Mouse (Mus musculus) hindbrain, embryonic 13.5 days (tissue): ENCODE results near the gene Arvcf. TPM values are rescaled to one million over a fixed set of nuclear protein-coding genes. Genes with fewer than 3 reads are reported as not detected.
A peak's percentile ranks its signal among the peaks of the same experiment; 100 is the strongest.

ENCODE experiments used
- ATAC-seq: fragments of 200-750 bp; cut with Nextera tagmentation; 2 replicates; pipeline ENCODE4 v1.8.0; 2017; ENCODE audit warnings: moderate TSS enrichment; ENCODE audit not compliant: low FRiP score
- H3K27ac ChIP-seq: fragments of 300-500 bp; sonication (generic); 2 replicates; pipeline ENCODE4 v1.5.1; 2015; ENCODE audit warnings: inconsistent platforms, mild to moderate bottlenecking, moderate library complexity
- H3K27me3 ChIP-seq: fragments of 300-500 bp; sonication (generic); 2 replicates; pipeline ENCODE4 v1.6.1; 2015; ENCODE audit warnings: mild to moderate bottlenecking, inconsistent platforms
- H3K36me3 ChIP-seq: fragments of 300-500 bp; sonication (generic); 2 replicates; pipeline ENCODE4 v1.6.1; 2015; ENCODE audit warnings: mild to moderate bottlenecking, inconsistent platforms
- H3K4me1 ChIP-seq: fragments of 300-500 bp; sonication (generic); replicated peaks from 2 replicates; pipeline ENCODE4 v1.6.1; 2015; ENCODE audit warnings: inconsistent platforms
- H3K4me2 ChIP-seq: fragments of 300-500 bp; sonication (generic); 2 replicates; pipeline ENCODE4 v1.6.1; 2015; ENCODE audit warnings: inconsistent platforms, mild to moderate bottlenecking, moderate library complexity
- H3K4me3 ChIP-seq: fragments of 300-500 bp; sonication (generic); 2 replicates; pipeline ENCODE4 v1.5.1; 2015; ENCODE audit warnings: mild to moderate bottlenecking, inconsistent platforms
- H3K9ac ChIP-seq: fragments of 300-500 bp; sonication (generic); 2 replicates; pipeline ENCODE4 v1.6.1; 2015; ENCODE audit warnings: mild to moderate bottlenecking, inconsistent platforms
- H3K9me3 ChIP-seq: fragments of 300-500 bp; sonication (generic); 2 replicates; pipeline ENCODE4 v1.6.1; 2016; ENCODE audit warnings: inconsistent platforms
- WGBS: fragments of 180-500 bp; shearing (Covaris S2); methylation state at CpG from one replicate; pipeline ENCODE4 v1.1.7; 2015; 5-methylcytosine and 5-hydroxymethylcytosine counted together
- polyA plus RNA-seq: library from polyadenylated mRNA; unstranded; fragments of >200 nt; fragmentation: Nextera tagmentation; extraction: Ambion mirVana; gene quantifications from 2 replicates; pipeline ENCODE4 v1.2.1, GENCODE M21; 2015

Gene Arvcf
- polyA plus RNA-seq, 1 experiment from 2014 or later: 81.1 TPM

GRCm38 (mm10) chr16:18383045-18383726 is 35.2 kb downstream of the Arvcf start:
- no peaks in the 10 kb centered on the region for H3K9me3 ChIP-seq
- no peaks in the 10 kb centered on the region for H3K36me3 ChIP-seq
- H3K4me1 ChIP-seq: peaks cover 96% of the 10 kb centered on the region
- peak overlapping the region; percentile 58; the same call in 1 of the 2 replicates for H3K27ac ChIP-seq
- no peak for ATAC-seq
- no peak overlapping the region for H3K4me2 ChIP-seq
- 70% methylated on average over 9 of the region's 9 CpGs for WGBS
- H3K4me3 ChIP-seq: no peak overlapping the region
- H3K9ac ChIP-seq: no peak overlapping the region
- no peaks in the 10 kb centered on the region for H3K27me3 ChIP-seq

- ATAC-seq: no peak
- 15% methylated on average over 3 of the region's 3 CpGs for WGBS
- no peaks in the 10 kb centered on the region for H3K9me3 ChIP-seq
These were observed 35.8 kb downstream of the Arvcf start for GRCm38 (mm10) chr16:18383756-18384155.

GRCm38 (mm10) chr16:18384211-18384610 is 36.2 kb downstream of the Arvcf start:
- Histone ChIP-seq H3K4me3 (no peak overlapping the region), H3K27me3 (no peaks in the 10 kb centered on the region), H3K4me1 (peaks cover 96% of the 10 kb centered on the region), H3K36me3 (peaks cover under 1% of the 10 kb centered on the region; the same call in 1 of the 2 replicates), H3K9me3 (no peaks in the 10 kb centered on the region), H3K27ac (peak overlapping the region; percentile 49; the same call in 1 of the 2 replicates), H3K4me2 (no peak overlapping the region), H3K9ac (no peak overlapping the region)
- 52% methylated on average over 7 of the region's 7 CpGs for WGBS
- ATAC-seq: no peak

More at GRCm38 (mm10) chr16:18383756-18384155, 35.8 kb downstream of the Arvcf start:
- no peak overlapping the region for H3K9ac ChIP-seq
- peaks cover 96% of the 10 kb centered on the region for H3K4me1 ChIP-seq
- H3K4me3 ChIP-seq: no peak overlapping the region
- H3K36me3 ChIP-seq: no peaks in the 10 kb centered on the region
- H3K27ac ChIP-seq: peak overlapping the region; percentile 58; the same call in 1 of the 2 replicates
- no peak overlapping the region for H3K4me2 ChIP-seq
- no peaks in the 10 kb centered on the region for H3K27me3 ChIP-seq

GRCm38 (mm10) chr16:18384659-18385058 is 36.7 kb downstream of the Arvcf start:
- no peaks in the 10 kb centered on the region for H3K9me3 ChIP-seq
- no peaks in the 10 kb centered on the region for H3K27me3 ChIP-seq
- ATAC-seq: no peak
- H3K27ac ChIP-seq: peak overlapping the region; percentile 49; the same call in 1 of the 2 replicates
- peaks cover 96% of the 10 kb centered on the region for H3K4me1 ChIP-seq
- no peak overlapping the region for H3K4me2 ChIP-seq
- H3K9ac ChIP-seq: no peak overlapping the region
- no peak overlapping the region for H3K4me3 ChIP-seq
- H3K36me3 ChIP-seq: peaks cover 5% of the 10 kb centered on the region
- WGBS: 55% methylated on average over 8 of the region's 8 CpGs

GRCm38 (mm10) chr16:18385411-18385810 is 37.4 kb downstream of the Arvcf start:
- no peak overlapping the region for H3K27ac ChIP-seq
- no peaks in the 10 kb centered on the region for H3K9me3 ChIP-seq
- no peak overlapping the region for H3K9ac ChIP-seq
- peaks cover 94% of the 10 kb centered on the region for H3K4me1 ChIP-seq
- H3K4me2 ChIP-seq: no peak overlapping the region
- H3K4me3 ChIP-seq: no peak overlapping the region
- no peak for ATAC-seq
- peaks cover 12% of the 10 kb centered on the region for H3K36me3 ChIP-seq
- H3K27me3 ChIP-seq: no peaks in the 10 kb centered on the region
- WGBS: 67% methylated on average over 5 of the region's 5 CpGs

- 65% methylated on average over 7 of the region's 7 CpGs for WGBS
- Histone ChIP-seq H3K9me3 (no peaks in the 10 kb centered on the region), H3K4me3 (no peak overlapping the region), H3K4me2 (no peak overlapping the region), H3K36me3 (peaks cover 17% of the 10 kb centered on the region), H3K27ac (peak overlapping the region; percentile 82; the same call in 1 of the 2 replicates), H3K9ac (no peak overlapping the region), H3K27me3 (no peaks in the 10 kb centered on the region), H3K4me1 (peaks cover 83% of the 10 kb centered on the region)
- no peak for ATAC-seq
These were observed 38.5 kb downstream of the Arvcf start for GRCm38 (mm10) chr16:18386451-18386850.

- 53% methylated on average over 3 of the region's 3 CpGs for WGBS
- no peaks in the 10 kb centered on the region for H3K9me3 ChIP-seq
- H3K9ac ChIP-seq: no peak overlapping the region
- no peak for ATAC-seq
- H3K36me3 ChIP-seq: peaks cover 17% of the 10 kb centered on the region
- peak overlapping the region; percentile 82; the same call in 1 of the 2 replicates for H3K27ac ChIP-seq
- peaks cover 81% of the 10 kb centered on the region for H3K4me1 ChIP-seq
- no peak overlapping the region for H3K4me3 ChIP-seq
- H3K4me2 ChIP-seq: no peak overlapping the region
- no peaks in the 10 kb centered on the region for H3K27me3 ChIP-seq
These were observed 39.0 kb downstream of the Arvcf start for GRCm38 (mm10) chr16:18386972-18387371.

- H3K9me3 ChIP-seq: no peaks in the 10 kb centered on the region
- no peak overlapping the region for H3K4me2 ChIP-seq
- no peaks in the 10 kb centered on the region for H3K27me3 ChIP-seq
- H3K36me3 ChIP-seq: peaks cover 17% of the 10 kb centered on the region
- no peak for ATAC-seq
- H3K27ac ChIP-seq: peak overlapping the region; percentile 82
- H3K9ac ChIP-seq: peak overlapping the region; percentile 59; the same call in 1 of the 2 replicates
- WGBS: 24% methylated on average over 6 of the region's 7 CpGs
- no peak overlapping the region for H3K4me3 ChIP-seq
- H3K4me1 ChIP-seq: peaks cover 77% of the 10 kb centered on the region
These were observed 40.0 kb downstream of the Arvcf start for GRCm38 (mm10) chr16:18387704-18388582.

GRCm38 (mm10) chr16:18388583-18389435 is 40.8 kb downstream of the Arvcf start:
- no peaks in the 10 kb centered on the region for H3K27me3 ChIP-seq
- H3K9me3 ChIP-seq: no peaks in the 10 kb centered on the region
- peaks cover 17% of the 10 kb centered on the region for H3K36me3 ChIP-seq
- H3K4me1 ChIP-seq: peaks cover 76% of the 10 kb centered on the region
- 55% methylated on average over 14 of the region's 14 CpGs for WGBS
- H3K4me3 ChIP-seq: no peak overlapping the region
- peak overlapping the region; percentile 82 for H3K27ac ChIP-seq
- peak overlapping the region; percentile 59 for H3K9ac ChIP-seq
- ATAC-seq: no peak
- H3K4me2 ChIP-seq: no peak overlapping the region

GRCm38 (mm10) chr16:18390399-18390798 is 42.4 kb downstream of the Arvcf start:
- 75% methylated on average over 6 of the region's 6 CpGs for WGBS
- Histone ChIP-seq H3K4me1 (peaks cover 76% of the 10 kb centered on the region), H3K9ac (no peak overlapping the region), H3K27me3 (no peaks in the 10 kb centered on the region), H3K9me3 (no peaks in the 10 kb centered on the region), H3K36me3 (peaks cover 17% of the 10 kb centered on the region), H3K4me2 (no peak overlapping the region), H3K4me3 (no peak overlapping the region), H3K27ac (no peak overlapping the region)
- no peak for ATAC-seq

GRCm38 (mm10) chr16:18391127-18391526 is 43.1 kb downstream of the Arvcf start:
- no peak for ATAC-seq
- Histone ChIP-seq H3K4me2 (no peak overlapping the region), H3K4me1 (peaks cover 78% of the 10 kb centered on the region), H3K4me3 (no peak overlapping the region), H3K9ac (no peak overlapping the region), H3K27me3 (no peaks in the 10 kb centered on the region), H3K36me3 (peaks cover 17% of the 10 kb centered on the region), H3K27ac (no peak overlapping the region), H3K9me3 (no peaks in the 10 kb centered on the region)
- 95% methylated on average over 3 of the region's 3 CpGs for WGBS
